Mouse (Mus musculus): ENCODE results near the gene Eif2b3. TPM values are rescaled to one million over a fixed set of nuclear protein-coding genes. Genes with fewer than 3 reads are reported as not detected.

The Eif2b3 gene
- polyA plus RNA-seq, 1 experiment from 2014 or later: 69.9 TPM

DNA sequence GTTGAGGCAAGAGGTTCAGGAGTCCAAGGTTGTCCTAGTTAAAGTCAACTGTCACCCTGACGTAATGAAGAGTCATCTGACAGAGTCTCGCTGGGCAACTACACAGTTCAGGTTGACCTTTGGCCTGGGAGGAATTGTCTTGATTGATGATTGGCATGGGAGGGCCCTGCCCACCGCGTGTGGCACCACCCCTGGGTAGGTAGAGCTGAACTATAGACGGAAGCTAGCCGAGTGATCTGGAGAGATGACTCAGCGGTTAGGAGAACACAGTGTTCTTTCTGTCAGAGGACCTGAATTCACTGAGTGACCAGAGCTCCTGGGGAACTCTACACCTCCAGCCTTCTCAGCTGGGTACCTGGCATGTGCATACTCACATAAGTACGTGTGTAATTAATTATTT is 116.8 kb downstream of the Eif2b3 start:
- DNase-seq (ENCODE audit: low spot score): no peak
- H3K36me3 ChIP-seq (ENCODE audit: control insufficient read depth, insufficient read depth, low read length): no peaks in the 10 kb centered on the region
- no peaks in the 10 kb centered on the region for H3K9me3 ChIP-seq (ENCODE audit: control insufficient read depth, low read length)
- WGBS: 18% methylated on average over 8 of the region's 8 CpGs
- H3K4me3 ChIP-seq (ENCODE audit: low read depth, low read length): 0 out of 2 replicates have a peak overlapping the region, but pooled peaks have one; percentile 15
- H3K27me3 ChIP-seq (replicated peaks; ENCODE audit: control insufficient read depth, insufficient read depth, low read length): peaks cover 21% of the 10 kb centered on the region
- H3K9ac ChIP-seq (ENCODE audit: low read depth, low read length): peak overlapping the region; percentile 56; the same call in 1 of the 2 replicates
- H3K27ac ChIP-seq (ENCODE audit: low read depth, low read length): peak overlapping the region; percentile 73
- H3K4me2 ChIP-seq: peak overlapping the region; percentile 53
- peaks cover 27% of the 10 kb centered on the region for H3K4me1 ChIP-seq (replicated peaks; ENCODE audit: control insufficient read depth, insufficient read depth, low read length)
- ATAC-seq (replicated peaks; ENCODE audit: low FRiP score): peak; percentile 64

Other genes starting within 250 kb of the Eif2b3 start
- gene Toe1, start 211.8 kb upstream of the Eif2b3 start, polyA plus RNA-seq (2014; fragmentation: Nextera tagmentation; extraction: Ambion mirVana): 33.0 and 34.2 TPM in 2 replicates
- 9.3 and 11.1 TPM in 2 replicates for gene Mutyh, start 211.7 kb upstream of the Eif2b3 start, polyA plus RNA-seq (2014; fragmentation: Nextera tagmentation; extraction: Ambion mirVana)
- gene Hpdl, start 197.7 kb upstream of the Eif2b3 start, polyA plus RNA-seq (2014; fragmentation: Nextera tagmentation; extraction: Ambion mirVana): 1.2 and 1.4 TPM in 2 replicates
- 0.23 and 0.29 TPM in 2 replicates for gene Zswim5, start 142.0 kb upstream of the Eif2b3 start, polyA plus RNA-seq (2014; fragmentation: Nextera tagmentation; extraction: Ambion mirVana)
- gene Urod, start 25.0 kb upstream of the Eif2b3 start, polyA plus RNA-seq (2014; fragmentation: Nextera tagmentation; extraction: Ambion mirVana): 344 and 350 TPM in 2 replicates
- gene Hectd3, start 24.1 kb upstream of the Eif2b3 start, polyA plus RNA-seq (2014; fragmentation: Nextera tagmentation; extraction: Ambion mirVana): 10.8 and 12.0 TPM in 2 replicates
- gene Ptch2, start 76.7 kb downstream of the Eif2b3 start, polyA plus RNA-seq (2014; fragmentation: Nextera tagmentation; extraction: Ambion mirVana): 1.4 and 1.8 TPM in 2 replicates
- 8.3 and 8.5 TPM in 2 replicates for gene Btbd19, start 106.3 kb downstream of the Eif2b3 start, polyA plus RNA-seq (2014; fragmentation: Nextera tagmentation; extraction: Ambion mirVana)
- gene Tctex1d4, start 107.4 kb downstream of the Eif2b3 start, polyA plus RNA-seq (2014; fragmentation: Nextera tagmentation; extraction: Ambion mirVana): not detected in 2 replicates
- 2.4 and 2.5 TPM in 2 replicates for gene Plk3, start 114.6 kb downstream of the Eif2b3 start, polyA plus RNA-seq (2014; fragmentation: Nextera tagmentation; extraction: Ambion mirVana)
- 1,349 and 1,481 TPM in 2 replicates for gene Rps8, start 136.8 kb downstream of the Eif2b3 start, polyA plus RNA-seq (2014; fragmentation: Nextera tagmentation; extraction: Ambion mirVana)
- 57.3 and 68.0 TPM in 2 replicates for gene Kif2c, start 163.2 kb downstream of the Eif2b3 start, polyA plus RNA-seq (2014; fragmentation: Nextera tagmentation; extraction: Ambion mirVana)
- 3.1 and 4.9 TPM in 2 replicates for gene Tmem53, start 232.5 kb downstream of the Eif2b3 start, polyA plus RNA-seq (2014; fragmentation: Nextera tagmentation; extraction: Ambion mirVana)
- not detected in 2 replicates for gene Armh1, start 232.7 kb downstream of the Eif2b3 start, polyA plus RNA-seq (2014; fragmentation: Nextera tagmentation; extraction: Ambion mirVana)

Measured in liver, embryonic 11.5 days (tissue).